Mouse (Mus musculus): ENCODE measurements around the gene Capn12. TPM values are rescaled to one million over a fixed set of nuclear protein-coding genes. Genes with fewer than 3 reads are reported as not detected.

Gene Capn12
- polyA plus RNA-seq (2012; rRNA removed) = 0.41 and 0.46 TPM in 2 replicates

DNA sequence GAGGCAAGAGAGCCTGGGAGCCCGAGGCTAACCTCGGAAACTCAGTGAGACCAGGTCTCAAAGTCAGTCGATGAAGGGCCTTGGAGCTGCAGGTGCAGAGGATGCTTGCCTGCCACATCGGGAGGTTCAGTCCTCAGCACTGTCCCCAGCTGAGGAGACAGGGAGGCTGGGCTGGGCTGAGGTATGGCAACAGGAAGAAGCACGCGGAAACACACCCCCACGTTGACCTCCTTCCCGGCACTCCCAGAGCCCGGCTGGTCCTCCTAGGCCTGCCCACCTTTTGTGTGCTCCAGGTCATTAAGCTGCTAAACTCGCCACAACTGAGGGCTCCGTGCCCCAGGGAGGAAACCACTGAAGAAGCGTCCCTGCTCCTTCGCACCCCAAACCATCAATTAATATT, at the start of gene Capn12:
Gene Capn12 (plus strand): TSS at position 224 of the 400 bp plus-strand sequence.
- 57% methylated on average over 13 of the region's 13 CpGs for WGBS
- Histone ChIP-seq H3K4me3 (replicated peaks; ENCODE audit: insufficient read depth, low read depth, low read length) (no peak within 1 kb of the TSS), H3K27me3 (ENCODE audit: control insufficient read depth, insufficient read depth, low read length) (no peaks in the 10 kb centered on the region), H3K27ac (ENCODE audit: insufficient read depth, low read length) (no peak within 1 kb of the TSS), H3K4me1 (ENCODE audit: control insufficient read depth, insufficient read depth, low read length) (no peaks in the 10 kb centered on the region)
- DNase-seq = no peak
- no peak for TF ChIP-seq CTCF (IDR thresholded peaks at IDR 0.05; ENCODE audit: borderline replicate concordance, insufficient read depth, low read depth, low read length)
- TF ChIP-seq POLR2A (IDR thresholded peaks at IDR 0.05; ENCODE audit: borderline replicate concordance, insufficient read depth, low read length) = no peak

GRCm38 (mm10) chr7:28832137-28832536, 49.1 kb upstream of the Capn12 start:
- Histone ChIP-seq H3K4me1 (ENCODE audit: control insufficient read depth, insufficient read depth, low read length) (no peaks in the 10 kb centered on the region), H3K27me3 (ENCODE audit: control insufficient read depth, insufficient read depth, low read length) (no peaks in the 10 kb centered on the region), H3K4me3 (replicated peaks; ENCODE audit: insufficient read depth, low read depth, low read length) (no peak overlapping the region), H3K27ac (ENCODE audit: insufficient read depth, low read length) (no peak overlapping the region)
- no peak for DNase-seq
- WGBS = 77% methylated on average over 6 of the region's 6 CpGs
- TF ChIP-seq POLR2A (IDR thresholded peaks at IDR 0.05; ENCODE audit: borderline replicate concordance, insufficient read depth, low read length) = no peak
- TF ChIP-seq CTCF (IDR thresholded peaks at IDR 0.05; ENCODE audit: borderline replicate concordance, insufficient read depth, low read depth, low read length) = no peak

- 81% methylated on average over 6 of the region's 6 CpGs for WGBS
- no peak within 1 kb of the TSS for H3K4me3 ChIP-seq (replicated peaks; ENCODE audit: insufficient read depth, low read depth, low read length)
- TF ChIP-seq CTCF (IDR thresholded peaks at IDR 0.05; ENCODE audit: borderline replicate concordance, insufficient read depth, low read depth, low read length) (no peak), POLR2A (IDR thresholded peaks at IDR 0.05; ENCODE audit: borderline replicate concordance, insufficient read depth, low read length) (no peak)
- no peak for DNase-seq
- H3K4me1 ChIP-seq (ENCODE audit: control insufficient read depth, insufficient read depth, low read length) = no peaks in the 10 kb centered on the region
- no peak within 1 kb of the TSS for H3K27ac ChIP-seq (ENCODE audit: insufficient read depth, low read length)
- H3K27me3 ChIP-seq (ENCODE audit: control insufficient read depth, insufficient read depth, low read length) = no peaks in the 10 kb centered on the region
Measured at GRCm38 (mm10) chr7:28833723-28834347, 47.4 kb upstream of the Capn12 start, which contains the start of gene Lgals4. Lgals4 (plus strand) TSS chr7:28833854.

DNA sequence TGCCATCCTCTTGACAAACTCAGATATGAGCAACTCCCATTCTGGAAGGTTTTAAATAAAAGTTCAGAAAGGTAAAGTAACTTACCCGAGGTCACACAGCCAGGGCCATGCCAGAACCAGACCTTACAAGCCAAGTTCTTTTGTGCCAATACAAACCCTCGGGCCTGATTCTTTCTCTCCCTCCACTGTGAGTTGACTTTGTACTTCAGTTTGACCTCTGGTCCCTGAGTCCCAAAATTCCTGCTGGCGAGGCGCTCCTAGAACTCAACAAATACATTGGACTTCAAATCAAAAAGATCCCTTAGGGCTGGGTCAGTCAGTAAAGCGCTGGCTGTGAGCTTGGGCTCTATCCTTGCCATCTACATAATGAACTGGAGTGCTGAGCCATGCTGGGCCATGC, 44.3 kb upstream of the Capn12 start:
- TF ChIP-seq CTCF (IDR thresholded peaks at IDR 0.05; ENCODE audit: borderline replicate concordance, insufficient read depth, low read depth, low read length) = no peak
- WGBS = 81% methylated on average over 5 of the region's 5 CpGs
- H3K4me3 ChIP-seq (replicated peaks; ENCODE audit: insufficient read depth, low read depth, low read length) = no peak overlapping the region
- no peak for DNase-seq
- H3K4me1 ChIP-seq (ENCODE audit: control insufficient read depth, insufficient read depth, low read length) = no peaks in the 10 kb centered on the region
- H3K27me3 ChIP-seq (ENCODE audit: control insufficient read depth, insufficient read depth, low read length) = no peaks in the 10 kb centered on the region
- no peak overlapping the region for H3K27ac ChIP-seq (ENCODE audit: insufficient read depth, low read length)

DNA sequence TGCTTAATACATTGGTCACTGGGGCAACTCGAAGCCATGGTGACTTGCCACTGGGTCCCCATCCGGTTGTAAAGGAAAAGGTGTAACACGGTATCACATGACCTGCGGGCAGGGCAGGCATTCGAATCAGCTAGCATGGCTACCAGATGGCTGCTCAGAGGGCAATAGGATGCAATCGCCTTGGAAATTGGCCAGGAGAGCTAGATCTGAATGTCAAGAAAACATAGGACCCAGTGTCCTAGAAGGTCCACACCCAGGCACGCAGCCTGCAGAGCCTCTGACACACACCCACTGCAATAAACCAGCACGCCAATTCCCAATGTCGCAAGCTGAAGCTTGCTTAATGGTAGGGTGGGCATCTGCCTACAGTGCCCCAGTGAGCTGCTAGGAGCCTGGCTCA, 42.9 kb upstream of the Capn12 start:
- Histone ChIP-seq H3K27me3 (ENCODE audit: control insufficient read depth, insufficient read depth, low read length) (no peaks in the 10 kb centered on the region), H3K27ac (ENCODE audit: insufficient read depth, low read length) (no peak overlapping the region), H3K4me3 (replicated peaks; ENCODE audit: insufficient read depth, low read depth, low read length) (no peak overlapping the region), H3K4me1 (ENCODE audit: control insufficient read depth, insufficient read depth, low read length) (no peaks in the 10 kb centered on the region)
- 34% methylated on average over 9 of the region's 9 CpGs for WGBS
- DNase-seq = no peak
- no peak for TF ChIP-seq CTCF (IDR thresholded peaks at IDR 0.05; ENCODE audit: borderline replicate concordance, insufficient read depth, low read depth, low read length)
- no peak for TF ChIP-seq POLR2A (IDR thresholded peaks at IDR 0.05; ENCODE audit: borderline replicate concordance, insufficient read depth, low read length)

GRCm38 (mm10) chr7:28847273-28847672, 33.9 kb upstream of the Capn12 start:
- Histone ChIP-seq H3K27ac (ENCODE audit: insufficient read depth, low read length) (no peak overlapping the region), H3K4me1 (ENCODE audit: control insufficient read depth, insufficient read depth, low read length) (no peaks in the 10 kb centered on the region), H3K27me3 (ENCODE audit: control insufficient read depth, insufficient read depth, low read length) (no peaks in the 10 kb centered on the region), H3K4me3 (replicated peaks; ENCODE audit: insufficient read depth, low read depth, low read length) (no peak overlapping the region)
- WGBS = 75% methylated on average over 1 of the region's 1 CpGs
- DNase-seq = no peak
- TF ChIP-seq POLR2A (IDR thresholded peaks at IDR 0.05; ENCODE audit: borderline replicate concordance, insufficient read depth, low read length) (no peak), CTCF (IDR thresholded peaks at IDR 0.05; ENCODE audit: borderline replicate concordance, insufficient read depth, low read depth, low read length) (no peak)

DNA sequence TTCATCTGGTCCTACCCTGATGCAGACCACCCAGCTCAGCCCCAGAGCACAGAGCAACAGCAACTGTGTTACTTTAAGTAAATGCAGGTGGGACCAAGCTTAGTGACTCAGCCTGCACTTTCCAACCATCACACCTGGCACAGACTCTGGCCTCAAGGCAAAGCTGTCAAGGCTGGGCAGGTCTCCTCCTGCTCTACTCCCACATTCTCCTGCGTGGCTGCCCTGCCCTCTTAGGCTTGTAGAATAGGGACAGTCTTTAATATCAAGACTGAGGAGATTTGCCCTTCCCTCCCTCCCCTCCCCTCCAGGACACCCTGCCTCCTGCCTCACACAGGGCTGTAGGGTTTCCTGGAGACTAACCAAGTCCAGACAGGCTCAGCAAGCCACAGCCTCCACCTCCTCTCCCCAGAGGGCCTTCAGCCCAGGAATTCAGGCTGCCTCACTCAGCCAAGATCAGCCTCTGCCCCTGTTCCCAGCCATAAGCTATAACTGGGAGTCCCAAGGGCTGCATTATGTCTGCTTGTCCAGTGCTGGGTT, 31.5 kb upstream of the Capn12 start:
- no peak for DNase-seq
- no peak overlapping the region for H3K27ac ChIP-seq (ENCODE audit: insufficient read depth, low read length)
- no peak overlapping the region for H3K4me3 ChIP-seq (replicated peaks; ENCODE audit: insufficient read depth, low read depth, low read length)
- no peak for TF ChIP-seq CTCF (IDR thresholded peaks at IDR 0.05; ENCODE audit: borderline replicate concordance, insufficient read depth, low read depth, low read length)
- no peak for TF ChIP-seq POLR2A (IDR thresholded peaks at IDR 0.05; ENCODE audit: borderline replicate concordance, insufficient read depth, low read length)
- no peaks in the 10 kb centered on the region for H3K4me1 ChIP-seq (ENCODE audit: control insufficient read depth, insufficient read depth, low read length)
- 50% methylated on average over 1 of the region's 1 CpGs for WGBS
- H3K27me3 ChIP-seq (ENCODE audit: control insufficient read depth, insufficient read depth, low read length) = no peaks in the 10 kb centered on the region

GRCm38 (mm10) chr7:28850642-28851041, 30.6 kb upstream of the Capn12 start:
- Histone ChIP-seq H3K4me1 (ENCODE audit: control insufficient read depth, insufficient read depth, low read length) (no peaks in the 10 kb centered on the region), H3K27ac (ENCODE audit: insufficient read depth, low read length) (no peak overlapping the region), H3K27me3 (ENCODE audit: control insufficient read depth, insufficient read depth, low read length) (no peaks in the 10 kb centered on the region), H3K4me3 (replicated peaks; ENCODE audit: insufficient read depth, low read depth, low read length) (no peak overlapping the region)
- WGBS = 83% methylated on average over 4 of the region's 4 CpGs
- DNase-seq = no peak
- TF ChIP-seq CTCF (IDR thresholded peaks at IDR 0.05; ENCODE audit: borderline replicate concordance, insufficient read depth, low read depth, low read length) (no peak), POLR2A (IDR thresholded peaks at IDR 0.05; ENCODE audit: borderline replicate concordance, insufficient read depth, low read length) (no peak)
